Mouse (Mus musculus): ENCODE results near the gene Prpsap1.
"Not testable (repeated sequence)": the region's sequence is repeated elsewhere in the genome, so short reads cannot be mapped to it uniquely, and the experiment has no call there.

Gene Prpsap1

DNA sequence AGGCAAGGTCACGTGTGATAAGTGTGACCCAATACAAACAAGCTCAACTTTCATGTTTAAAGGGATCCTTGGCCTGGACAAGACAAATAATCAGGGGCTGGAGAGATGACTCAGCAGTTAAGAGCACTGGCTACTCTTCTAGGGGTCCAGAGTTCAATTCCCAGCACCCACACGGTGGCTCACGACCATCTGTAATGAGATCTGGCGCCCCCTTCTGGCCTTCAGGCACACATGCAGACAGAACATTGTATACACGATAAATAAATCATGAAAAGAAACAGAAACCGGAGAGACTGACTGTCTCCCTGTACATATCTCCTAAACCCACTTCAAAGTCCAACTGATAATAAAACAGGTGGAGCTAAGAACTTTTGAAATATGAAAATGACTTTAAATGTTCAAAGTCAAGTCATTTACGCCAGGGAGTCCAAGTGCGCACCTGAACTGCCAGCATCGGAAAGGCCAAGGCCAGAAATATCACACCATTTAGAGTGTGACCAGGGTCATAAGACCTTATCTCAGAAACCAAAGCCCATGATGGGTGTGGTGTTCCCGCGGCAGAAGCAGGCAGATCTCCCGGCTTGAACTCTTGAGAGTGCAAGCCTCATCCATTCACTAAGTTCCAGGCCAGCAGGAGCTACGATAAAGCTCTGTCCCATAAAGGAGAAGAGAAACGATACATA lies 5.2 kb downstream of the Prpsap1 start:
- DNase-seq (ENCODE audit: extremely low read depth, low read depth, low spot score) = no peak

DNA sequence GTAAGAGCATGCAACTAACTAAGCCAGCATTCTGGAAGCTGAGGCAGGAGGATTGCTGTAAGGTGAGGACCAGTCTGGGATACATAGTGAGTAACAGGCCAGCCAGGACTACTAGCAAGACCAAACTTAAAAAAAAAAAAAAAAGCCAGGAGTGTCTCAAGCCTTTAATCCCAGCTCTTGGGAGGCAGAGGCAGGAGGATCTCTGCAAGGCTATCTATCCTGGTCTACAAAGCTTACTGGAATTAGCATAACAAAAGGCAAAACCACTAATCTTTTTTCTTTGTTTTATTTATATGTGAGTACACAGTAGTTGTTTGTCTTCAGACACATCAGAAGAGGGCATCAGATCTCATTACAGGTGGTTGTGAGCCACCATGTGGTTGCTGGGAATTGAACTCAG lies 5.8 kb downstream of the Prpsap1 start:
- no peak for DNase-seq (ENCODE audit: extremely low read depth, low read depth, low spot score)

DNA sequence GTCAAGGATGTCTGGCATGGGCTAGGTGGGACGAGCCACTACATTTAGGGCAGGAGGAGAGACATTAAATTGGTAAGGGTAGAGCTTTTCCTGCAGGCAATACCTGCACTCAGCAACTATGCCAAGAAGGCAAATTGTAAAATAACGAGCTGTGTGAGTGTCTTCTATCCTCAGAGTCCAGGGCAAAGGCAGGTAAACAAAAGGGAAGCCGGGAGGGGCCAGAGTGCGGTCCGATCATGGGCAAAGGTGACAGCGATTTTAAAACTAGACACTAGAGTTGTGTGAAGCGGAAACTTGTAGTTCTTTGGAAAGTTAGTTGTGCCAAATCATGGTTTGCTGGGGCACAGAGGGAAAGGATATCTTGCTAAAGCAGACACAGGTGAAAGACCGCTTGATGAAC lies 9.7 kb downstream of the Prpsap1 start:
- DNase-seq (ENCODE audit: extremely low read depth, low read depth, low spot score) = no peak

DNA sequence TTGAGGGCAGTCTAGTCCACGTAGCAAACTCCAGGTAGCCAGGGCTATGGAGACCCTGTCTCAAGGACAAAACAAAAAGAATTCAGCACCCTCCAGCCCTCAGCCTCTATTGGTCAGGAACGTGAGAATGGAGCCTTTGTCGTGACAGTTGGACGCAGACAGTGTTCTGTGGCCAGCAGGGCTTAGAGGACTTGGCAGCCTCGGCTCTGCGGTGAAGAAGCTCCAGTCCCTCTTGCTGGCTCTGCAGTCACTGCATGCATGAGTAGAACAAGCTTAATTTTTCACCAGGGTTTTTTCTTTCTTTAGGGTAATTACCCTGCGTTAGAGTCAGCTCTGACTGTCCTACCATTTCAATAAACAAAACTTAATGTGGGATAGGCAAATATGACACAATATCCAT lies 12.2 kb downstream of the Prpsap1 start:
- DNase-seq (ENCODE audit: extremely low read depth, low read depth, low spot score) = no peak

DNA sequence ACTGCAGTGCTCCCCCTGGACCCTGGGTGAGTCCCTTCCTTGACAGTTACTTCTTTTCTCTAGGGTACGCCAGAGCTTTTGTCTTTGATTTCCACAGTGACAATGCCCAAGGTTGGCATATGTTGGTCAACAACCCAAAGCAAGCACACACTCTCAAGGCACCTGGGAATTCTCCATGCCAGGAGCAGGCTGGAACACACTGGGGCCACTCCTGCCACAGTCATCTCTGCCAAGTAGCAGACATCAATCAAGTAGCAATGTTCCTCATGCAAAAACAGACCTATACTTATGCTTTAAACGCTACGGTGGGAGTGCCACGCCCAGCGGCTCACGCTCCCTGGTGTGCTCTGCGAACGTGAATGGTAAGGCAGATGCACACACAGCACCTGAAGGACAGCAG lies 13.0 kb downstream of the Prpsap1 start:
- DNase-seq (ENCODE audit: extremely low read depth, low read depth, low spot score) = no peak

DNA sequence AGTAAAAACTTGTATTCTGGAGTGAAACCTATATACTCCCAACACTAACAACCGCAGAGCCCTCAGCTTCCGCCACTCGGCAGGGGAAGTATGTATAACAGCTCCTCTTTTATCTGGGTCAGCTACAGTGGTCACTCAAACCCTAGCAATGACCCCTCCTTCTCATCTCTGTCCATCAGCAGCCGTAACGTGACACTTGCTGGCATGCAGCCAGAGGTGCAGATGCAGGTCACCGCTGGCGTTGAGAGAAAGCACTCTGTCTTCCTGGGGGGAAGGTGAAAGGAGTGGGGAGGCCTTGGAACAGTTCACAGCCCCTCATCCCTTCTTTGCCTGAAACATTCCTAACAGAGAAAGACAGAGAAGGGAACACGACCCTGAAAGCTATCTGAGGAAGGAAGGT lies 14.2 kb downstream of the Prpsap1 start:
- DNase-seq (ENCODE audit: extremely low read depth, low read depth, low spot score) = no peak

DNA sequence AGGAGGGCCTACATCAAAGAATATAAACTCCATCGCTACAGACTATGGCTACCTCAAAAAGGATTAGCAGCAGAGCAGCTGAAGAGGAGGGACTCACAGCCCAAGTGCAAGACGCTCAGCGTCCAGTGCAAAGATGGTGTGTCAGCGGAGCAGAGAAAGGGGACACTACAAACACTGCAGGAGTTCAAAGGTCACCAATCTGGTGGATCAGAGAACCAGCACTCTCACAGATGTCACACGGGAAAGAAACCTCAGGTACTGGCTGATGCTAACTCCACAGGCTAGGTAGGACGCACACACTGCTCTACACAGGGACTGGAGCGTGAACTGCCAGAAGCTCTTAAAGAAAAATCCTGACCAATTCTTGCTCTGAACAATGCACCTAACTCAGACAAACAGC lies 15.0 kb downstream of the Prpsap1 start:
- DNase-seq (ENCODE audit: extremely low read depth, low read depth, low spot score) = no peak

DNA sequence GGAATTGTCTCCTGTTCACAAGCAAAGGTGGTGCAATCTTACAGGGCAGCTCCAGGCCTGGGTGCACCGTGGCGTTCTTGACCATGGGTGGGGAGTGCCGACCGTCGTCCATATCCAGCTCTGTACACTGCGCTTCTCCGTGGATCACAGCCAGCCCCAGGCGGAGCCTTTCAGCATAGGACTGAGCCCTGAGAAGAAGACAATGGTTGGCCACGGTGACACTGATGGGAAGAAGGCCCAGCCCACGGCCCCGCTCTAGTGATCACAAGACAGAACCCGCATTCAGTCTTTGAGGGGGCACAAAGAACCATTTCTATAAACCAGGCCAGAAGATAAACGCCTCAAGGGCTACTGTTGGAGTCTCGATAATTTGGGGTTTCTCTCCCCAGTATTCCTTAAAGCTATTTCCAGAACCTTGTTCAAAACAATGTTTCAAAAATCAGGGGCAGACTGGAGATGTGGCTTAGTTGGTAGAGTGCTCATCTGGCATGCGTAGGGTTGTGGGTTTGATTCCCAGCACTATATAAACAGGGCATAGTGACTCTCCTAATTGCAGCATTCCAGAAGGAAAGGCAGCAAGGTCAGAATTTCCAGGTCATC lies 16.7 kb downstream of the Prpsap1 start:
- no peak for DNase-seq (ENCODE audit: extremely low read depth, low read depth, low spot score)

DNA sequence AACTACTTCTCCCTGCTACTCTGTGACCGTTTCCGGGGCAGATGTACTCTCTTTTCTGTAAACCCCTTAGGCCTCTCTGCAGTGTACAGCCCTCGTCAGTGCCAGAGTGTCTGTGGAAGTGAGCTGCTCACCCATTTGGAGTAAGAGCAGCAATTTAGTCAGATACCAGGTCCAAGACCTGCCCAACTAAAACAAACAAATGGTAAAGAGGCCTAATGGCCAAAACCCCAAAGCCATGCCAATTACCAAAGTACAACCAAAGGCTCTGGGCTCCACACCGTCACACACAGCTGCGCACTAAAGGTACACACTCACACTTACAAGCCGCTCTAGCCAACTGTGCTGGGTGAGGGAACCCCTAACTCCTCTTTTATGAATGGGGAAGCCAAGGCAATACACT lies 17.3 kb downstream of the Prpsap1 start:
- no peak for DNase-seq (ENCODE audit: extremely low read depth, low read depth, low spot score)

DNA sequence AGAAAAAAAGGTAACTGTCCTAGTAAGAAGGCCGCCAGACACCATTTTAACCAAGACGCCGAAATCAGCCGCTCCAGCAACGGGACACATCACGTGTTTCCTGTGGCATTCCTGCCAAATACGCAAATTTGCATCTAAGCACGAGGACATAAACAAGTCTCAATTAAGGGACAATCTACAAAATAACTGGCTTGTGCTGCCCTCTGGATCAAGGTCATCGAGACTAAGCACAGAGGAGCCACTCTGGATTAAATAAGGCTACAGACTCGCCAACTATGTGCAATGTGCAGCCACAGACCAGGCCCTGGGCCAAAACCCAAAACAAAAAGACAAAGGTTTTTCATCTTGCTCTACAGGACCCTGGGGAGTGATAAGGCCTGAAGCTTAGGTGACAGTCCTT lies 18.0 kb downstream of the Prpsap1 start:
- no peak for DNase-seq (ENCODE audit: extremely low read depth, low read depth, low spot score)

DNA sequence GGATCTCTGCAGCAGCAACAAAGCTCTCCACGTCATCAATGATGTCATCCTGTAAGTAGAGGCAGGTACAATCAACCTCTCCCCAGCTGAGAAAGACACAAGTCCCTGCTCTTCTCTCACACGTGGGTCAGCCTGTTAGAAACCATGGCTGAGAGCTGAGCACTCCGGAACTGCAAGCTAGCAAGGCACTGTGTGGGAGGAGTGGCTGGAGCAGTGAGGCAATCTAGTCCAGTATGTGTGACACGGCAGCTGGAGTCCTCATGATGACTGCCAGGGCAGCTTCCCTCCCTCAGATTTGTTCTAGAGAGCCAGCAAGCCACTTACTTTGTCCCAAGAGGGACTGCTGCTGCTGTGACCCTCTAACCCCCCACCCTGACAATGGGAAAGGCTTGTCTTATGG lies 21.7 kb downstream of the Prpsap1 start:
- no peak for DNase-seq (ENCODE audit: extremely low read depth, low read depth, low spot score)

DNA sequence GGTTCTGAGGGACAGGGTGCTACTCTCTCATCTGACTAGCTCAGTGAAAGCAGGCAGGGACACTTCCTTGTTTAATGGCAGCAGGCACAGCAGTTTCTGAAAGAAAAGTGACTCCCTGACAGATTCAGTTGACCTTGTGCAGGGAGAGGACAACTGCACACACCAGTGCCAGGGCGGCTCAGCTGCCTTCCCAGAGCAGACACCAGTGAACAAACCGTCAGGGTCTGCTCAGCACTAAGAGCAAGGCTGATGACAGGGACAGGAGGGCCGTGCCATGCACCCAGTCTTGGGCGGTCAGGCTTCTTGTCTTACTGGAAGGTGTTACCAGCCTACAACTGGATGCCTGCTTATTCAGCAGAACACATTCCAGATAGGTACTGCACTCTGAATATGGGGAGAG lies 23.1 kb downstream of the Prpsap1 start:
- no peak for DNase-seq (ENCODE audit: extremely low read depth, low read depth, low spot score)

DNA sequence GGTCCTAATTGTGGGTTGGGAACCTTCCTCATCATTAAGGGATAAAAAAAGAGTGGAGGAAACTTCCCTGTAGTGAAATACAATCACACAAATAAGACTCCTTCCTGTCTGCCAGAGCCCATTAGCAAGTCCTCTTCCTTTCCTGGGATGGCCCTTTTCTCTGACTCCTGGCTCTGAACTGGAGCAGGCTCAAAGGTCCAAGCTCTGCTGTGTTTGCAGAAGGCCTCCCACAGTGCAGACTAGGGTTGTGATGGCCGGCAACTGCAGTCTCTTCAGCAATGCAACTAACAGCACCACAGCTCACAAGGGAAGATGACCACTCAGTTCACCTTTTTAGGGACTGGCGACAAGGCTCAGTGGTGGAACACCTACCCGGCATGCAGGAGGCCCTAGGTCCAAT lies 23.8 kb downstream of the Prpsap1 start:
- no peak for DNase-seq (ENCODE audit: extremely low read depth, low read depth, low spot score)

DNA sequence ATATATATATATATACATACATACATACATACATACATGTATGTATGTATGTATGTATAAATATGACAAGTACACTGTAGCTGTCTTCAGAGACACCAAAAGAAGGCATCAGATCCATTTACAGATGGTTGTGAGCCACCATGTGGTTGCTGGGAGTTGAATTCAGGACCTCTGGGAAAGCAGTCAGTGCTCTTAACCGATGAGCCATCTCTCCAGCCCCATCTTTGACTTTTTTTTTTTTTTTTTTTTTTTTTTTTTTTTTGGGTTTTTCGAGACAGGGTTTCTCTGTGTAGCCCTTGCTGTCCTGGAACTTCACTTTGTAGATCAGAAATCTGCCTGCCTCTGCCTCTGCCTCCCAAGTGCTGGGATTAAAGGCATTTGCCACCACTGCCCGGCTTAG lies 25.7 kb downstream of the Prpsap1 start:
- not testable (repeated sequence) for DNase-seq (ENCODE audit: extremely low read depth, low read depth, low spot score)

DNA sequence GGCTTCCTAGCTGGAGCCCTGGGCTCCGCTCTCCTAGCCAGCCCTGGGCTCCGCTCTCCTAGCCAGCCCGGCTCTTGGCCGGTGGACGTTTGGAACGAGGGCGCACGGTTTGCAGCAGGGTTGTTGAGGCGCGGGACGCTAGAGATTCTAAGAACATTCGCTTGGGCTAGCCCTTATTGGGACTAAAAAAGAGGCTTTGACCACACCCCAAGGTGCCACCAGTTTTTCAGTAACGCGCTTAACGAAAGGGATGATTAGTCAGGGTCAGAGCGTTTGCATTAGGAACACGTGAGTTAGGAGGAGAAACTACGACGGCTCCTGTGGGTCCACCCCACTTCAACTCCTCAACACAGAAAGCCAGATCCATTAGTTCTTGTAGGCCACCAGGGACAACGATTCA lies 27.9 kb downstream of the Prpsap1 start, which contains the start of gene Qrich2:
Gene Qrich2 (minus strand): TSS at position 101 of the 400 bp plus-strand sequence.
- no peak for DNase-seq (ENCODE audit: extremely low read depth, low read depth, low spot score)

DNA sequence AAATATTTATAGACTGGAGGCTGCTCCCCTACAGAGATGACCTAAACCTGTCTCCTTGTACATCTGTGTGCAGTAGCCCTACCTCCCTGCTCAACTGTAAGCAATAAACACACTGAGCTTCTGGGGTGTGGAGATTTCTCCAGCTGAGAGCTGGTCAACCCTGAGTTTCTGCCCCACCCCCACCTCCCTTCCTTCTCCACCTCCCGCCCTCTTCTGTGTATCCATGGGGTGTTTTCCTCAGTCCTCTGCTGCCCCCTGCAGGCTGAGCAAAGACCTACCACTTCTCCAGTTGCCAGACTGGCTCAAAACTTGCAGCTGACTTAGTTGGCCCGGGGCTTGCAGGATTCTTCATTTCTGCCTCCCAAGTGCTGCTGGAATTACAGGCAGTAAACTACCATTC lies 30.2 kb downstream of the Prpsap1 start:
- DNase-seq (ENCODE audit: extremely low read depth, low read depth, low spot score) = peak; percentile 21

DNA sequence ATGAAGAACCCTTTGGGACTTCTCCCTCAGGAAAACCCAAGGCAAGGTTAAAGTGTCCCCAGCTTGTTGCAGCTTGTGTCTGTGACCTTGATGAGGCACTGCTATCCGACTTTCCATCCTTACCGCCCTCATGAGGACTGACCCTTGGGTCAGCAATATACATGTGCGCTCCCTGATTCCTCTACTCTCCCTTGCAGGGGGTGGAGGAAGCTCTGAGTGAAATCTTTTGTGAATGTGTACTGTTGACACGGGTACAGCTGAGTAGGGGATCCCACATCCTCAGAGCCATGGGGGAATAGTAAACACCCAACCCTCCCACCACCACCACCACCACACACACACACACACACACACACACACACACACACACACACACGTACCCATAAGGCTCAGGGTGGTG lies 30.7 kb downstream of the Prpsap1 start:
- no peak for DNase-seq (ENCODE audit: extremely low read depth, low read depth, low spot score)

DNA sequence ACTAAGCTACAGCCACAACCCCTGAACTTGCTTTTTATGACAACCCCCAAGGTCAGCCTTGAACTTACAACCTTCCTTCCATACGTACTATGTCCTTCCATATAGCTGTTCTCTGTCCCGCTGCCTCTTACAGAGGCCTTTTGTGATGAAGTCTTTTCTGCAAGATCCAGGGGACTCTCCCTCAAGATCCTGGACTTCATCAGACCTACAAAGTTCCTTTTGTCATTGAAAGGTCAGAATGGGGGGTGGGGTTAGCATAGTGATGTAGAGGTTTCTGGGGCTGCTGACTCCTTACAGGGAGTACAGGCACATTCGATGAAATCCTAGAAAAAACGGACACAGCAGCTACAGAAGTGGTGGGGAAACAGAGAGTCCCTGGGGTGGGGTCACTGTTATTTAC lies 34.2 kb downstream of the Prpsap1 start:
- DNase-seq (ENCODE audit: extremely low read depth, low read depth, low spot score) = no peak

DNA sequence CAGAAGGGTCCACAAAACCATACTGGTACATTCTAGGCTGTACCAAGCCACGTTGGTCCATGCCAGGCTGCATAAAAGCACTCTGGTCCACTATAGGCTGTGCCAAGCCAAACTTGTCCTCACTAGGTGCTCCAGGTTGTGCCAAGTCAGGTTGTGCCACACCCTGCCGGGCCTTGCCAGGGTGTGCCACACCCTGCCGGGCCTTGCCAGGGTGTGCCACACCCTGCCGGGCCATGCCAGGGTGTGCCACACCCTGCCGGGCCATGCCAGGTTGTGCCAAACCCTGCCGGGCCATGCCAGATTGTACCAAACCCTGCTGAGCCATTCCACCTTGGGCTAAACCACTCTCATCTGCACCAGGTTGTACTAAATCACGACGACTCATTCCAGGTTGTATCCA lies 37.8 kb downstream of the Prpsap1 start:
- no peak for DNase-seq (ENCODE audit: extremely low read depth, low read depth, low spot score)

DNA sequence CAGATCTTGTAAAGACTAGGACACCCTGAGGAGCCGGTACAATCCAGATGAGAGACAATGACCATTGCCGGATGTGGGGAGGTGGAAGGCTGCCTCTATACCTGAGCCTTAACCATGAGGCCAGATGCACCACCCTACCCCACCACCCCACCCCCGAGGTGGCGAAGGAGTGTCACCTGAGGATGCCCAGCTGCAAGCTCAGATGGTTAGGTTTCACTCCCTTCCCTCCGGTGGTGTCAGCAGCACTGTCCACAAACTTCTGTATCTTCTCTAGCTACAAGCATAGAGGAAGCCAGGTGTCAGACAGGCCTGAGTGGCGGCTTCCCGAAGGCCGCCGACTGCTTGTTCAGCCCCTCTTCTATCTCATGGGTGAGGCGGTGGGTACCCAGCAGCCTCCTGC lies 40.1 kb downstream of the Prpsap1 start:
- no peak for DNase-seq (ENCODE audit: extremely low read depth, low read depth, low spot score)

DNA sequence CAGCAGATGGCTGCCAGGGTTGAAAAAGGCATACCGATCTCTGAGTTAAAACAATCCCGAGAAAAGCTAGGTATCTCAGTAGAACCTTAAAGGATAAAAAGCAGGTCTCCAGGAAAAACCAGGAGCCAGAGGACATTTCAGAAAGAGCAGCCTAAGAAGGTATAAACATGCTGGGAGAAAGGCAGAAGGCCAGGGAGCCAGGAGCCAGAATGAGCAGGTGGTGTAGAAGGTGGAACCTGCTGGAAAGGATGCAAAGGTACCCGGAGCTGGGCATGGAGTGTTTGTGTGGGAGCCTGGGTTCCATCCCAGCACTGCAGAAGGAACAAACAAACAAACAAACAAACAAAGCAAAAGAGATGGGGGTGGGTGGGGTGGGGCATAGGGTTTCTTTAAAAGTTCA lies 44.7 kb downstream of the Prpsap1 start:
- no peak for DNase-seq (ENCODE audit: extremely low read depth, low read depth, low spot score)

DNA sequence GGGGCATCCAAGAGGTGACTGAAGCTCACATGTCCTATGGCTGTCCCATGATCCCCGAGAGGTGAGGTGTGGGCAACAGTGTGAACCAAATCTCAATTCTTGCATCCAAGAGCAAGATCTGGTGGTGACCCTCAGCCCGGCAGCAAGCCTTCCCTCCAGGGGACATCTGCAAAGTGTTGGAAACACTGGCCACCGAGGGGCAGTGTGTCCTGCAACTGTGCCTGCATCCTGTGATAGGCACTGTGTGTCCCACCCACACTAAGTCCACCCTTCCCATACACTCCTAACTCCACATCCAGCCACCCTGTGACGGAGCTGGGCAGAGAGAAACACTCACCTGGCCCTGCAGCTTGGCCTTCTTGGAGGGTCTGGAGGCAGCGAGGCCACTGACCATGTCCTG lies 46.2 kb downstream of the Prpsap1 start:
- no peak for DNase-seq (ENCODE audit: extremely low read depth, low read depth, low spot score)

DNA sequence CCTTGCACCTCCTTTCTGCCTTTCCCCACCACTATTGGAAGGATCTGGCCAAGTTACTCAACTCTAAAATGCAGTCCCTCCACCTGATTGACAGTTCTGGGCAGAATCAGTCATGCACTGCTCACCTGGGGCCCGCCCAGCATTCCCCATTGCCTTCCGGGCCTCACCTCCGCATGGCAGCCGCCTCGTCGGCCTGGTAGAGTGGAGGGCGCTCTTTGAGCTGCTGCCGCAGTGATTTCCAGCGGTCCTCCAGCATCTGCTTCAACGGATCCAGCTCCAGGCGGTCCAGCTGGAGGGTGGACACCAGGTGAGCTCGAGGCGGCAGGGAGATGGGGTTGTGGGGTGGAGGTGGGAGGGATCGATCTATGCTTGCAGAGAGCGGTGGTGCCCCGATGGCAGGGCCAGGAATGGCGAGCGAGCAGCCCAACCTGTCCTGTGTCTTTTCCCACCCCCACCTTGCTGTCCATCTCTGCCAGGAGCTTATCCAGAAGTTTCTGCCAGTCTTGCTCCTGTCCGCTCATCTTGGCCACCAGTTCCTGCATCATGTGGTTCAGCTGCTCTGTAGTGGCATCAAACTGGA lies 47.6 kb downstream of the Prpsap1 start:
- DNase-seq (ENCODE audit: extremely low read depth, low read depth, low spot score) = no peak
